Comparison of ENCODE assay signal across 26 mouse cellular contexts in genomic region chr2:154571976-154572375, GRCm38 (mm10). TPM values are rescaled to one million over a fixed set of nuclear protein-coding genes. Genes with fewer than 3 reads are reported as not detected.
DNase-seq lines count a peak whose midpoint lies in the region; ATAC-seq and TF ChIP-seq lines count a peak whose summit lies in the region.
"Had no signal": no experiment of that assay in that cellular context is flagged by ENCODE, and none has a peak within 500 bp of the region (broad histone marks: within the 10 kb centered on the region; RNA-seq: fewer than 3 reads in every experiment).

No protein-coding gene starts in this region.

- peaks cover 7 to 49% of the 10 kb centered on the region in 2 experiments for H3K4me1 ChIP-seq in CH12.LX (ENCODE audit: control insufficient read depth in 1 of 2, insufficient read depth in 2 of 2)
- H3K4me1 ChIP-seq in limb, embryonic 14.5 days (ENCODE audit: control insufficient read depth, insufficient read depth, low read length), result peaks cover 23% of the 10 kb centered on the region

- no peak for TF ChIP-seq CTCF in left cerebral cortex, adult 2 months (IDR thresholded peaks at IDR 0.05)
- no peak for TF ChIP-seq CTCF in CH12.LX (conservative IDR thresholded peaks at IDR 0.05 in 1 of 2, IDR thresholded peaks at IDR 0.05 in 1 of 2; ENCODE audit: low read depth in 2 of 2, low read length in 2 of 2)

- H3K27me3 ChIP-seq in CH12.LX (replicated peaks), result no peaks in the 10 kb centered on the region
- no peaks in the 10 kb centered on the region for H3K27me3 ChIP-seq in limb, embryonic 14.5 days (ENCODE audit: control insufficient read depth, insufficient read depth, low read length)
- H3K27me3 ChIP-seq: hindbrain, embryonic 15.5 days; Patski had no signal

- H3K79me2 ChIP-seq in CH12.LX (replicated peaks; ENCODE audit: control insufficient read depth, extremely low read depth, insufficient read depth, poor library complexity, severe bottlenecking), result peaks cover 16% of the 10 kb centered on the region

- H3K36me3 ChIP-seq in CH12.LX (replicated peaks in 1 of 2; ENCODE audit: control insufficient read depth in 1 of 2, insufficient read depth in 1 of 2, low read length in 1 of 2), result no peaks in the 10 kb centered on the region
- H3K36me3 ChIP-seq in limb, embryonic 14.5 days (ENCODE audit: control insufficient read depth, insufficient read depth, low read length), result no peaks in the 10 kb centered on the region
- H3K36me3 ChIP-seq: hindbrain, embryonic 15.5 days had no signal

- in situ Hi-C loops in CH12.LX (cut with MboI; ENCODE audit: low pct_ligation_motif_present, low pct_unique_long_range_greater_than_20kb, low sequenced_read_pairs), result no loop called here

- TF ChIP-seq EP300 in CH12.LX (IDR thresholded peaks at IDR 0.05; ENCODE audit: low read length), result no peak

- TF ChIP-seq POLR2A in CH12.LX (IDR thresholded peaks at IDR 0.05; ENCODE audit: low read depth, low read length), result no peak
- TF ChIP-seq POLR2A in limb, embryonic 14.5 days (IDR thresholded peaks at IDR 0.05; ENCODE audit: borderline replicate concordance, extremely low read depth, insufficient read depth, insufficient read length), result no peak

- no peak for TF ChIP-seq RAD21 in CH12.LX (IDR thresholded peaks at IDR 0.05; ENCODE audit: low read depth, low read length)

- no peak overlapping the region for H3K4me2 ChIP-seq in CH12.LX (ENCODE audit: insufficient read depth, low read depth, poor library complexity, severe bottlenecking)
- no peak overlapping the region for H3K4me2 ChIP-seq in limb, embryonic 14.5 days (replicated peaks; ENCODE audit: low read depth, low read length, severe bottlenecking)
- H3K4me2 ChIP-seq: hindbrain, embryonic 15.5 days; midbrain, embryonic 11.5 days had no signal

- intact Hi-C loops in left cerebral cortex, adult 2 months (cut with DNase I), result no loop called here
- intact Hi-C loops in gastrocnemius, postnatal 14 days (cut with DNase I; ENCODE audit: low total_unique reads), result no loop called here

- no peak for ATAC-seq in limb, embryonic 14.5 days (ENCODE audit: low FRiP score, low read depth)
- ATAC-seq: intestine, embryonic 16.5 days; liver, postnatal 0 days; lung, postnatal 0 days; Patski had no signal

- WGBS in limb, embryonic 14.5 days, result 60% methylated on average over 8 of the region's 8 CpGs

- dilution Hi-C loops in CH12.LX (cut with MboI; ENCODE audit: extremely low pct_ligation_motif_present, extremely low pct_unique_long_range_greater_than_20kb, low sequenced_read_pairs), result no loop called here

- H3K9ac ChIP-seq in CH12.LX (ENCODE audit: insufficient read depth, low read depth), result no peak overlapping the region
- no peak overlapping the region for H3K9ac ChIP-seq in limb, embryonic 14.5 days (ENCODE audit: low read depth, low read length, severe bottlenecking)
- H3K9ac ChIP-seq: hindbrain, embryonic 15.5 days; liver, postnatal 0 days had no signal

- H3K27ac ChIP-seq in left cerebral cortex, adult 2 months, result peak overlapping the region; percentile 44
- no peak overlapping the region for H3K27ac ChIP-seq in CH12.LX (ENCODE audit: insufficient read depth, low read depth)
- peak overlapping the region; percentile 67 for H3K27ac ChIP-seq in limb, embryonic 14.5 days (replicated peaks; ENCODE audit: low read depth, low read length)
- H3K27ac ChIP-seq: hindbrain, embryonic 15.5 days had no signal

- no peak for DNase-seq in left cerebral cortex, adult 2 months (ENCODE audit: extremely low spot score in 1 of 2, low spot score in 2 of 2)
- no peak for DNase-seq in left cerebral cortex, adult 18-20 months (ENCODE audit: low spot score in 2 of 2)
- no peak for DNase-seq in CH12.LX (ENCODE audit: extremely low read depth)
- DNase-seq in brain, adult 2 months (ENCODE audit: low read depth, low spot score), result peak; percentile 66
- DNase-seq in limb, embryonic 14.5 days (ENCODE audit: low spot score), result peak; percentile 28
- no peak for DNase-seq in gastrocnemius, postnatal 14 days
- no peak for DNase-seq in natural killer cell, adult 2 months (ENCODE audit: low spot score in 2 of 2)
- DNase-seq: adrenal gland, adult 2 months; cerebellum, adult 11-12 months; cerebellum, postnatal 10 days; gastrocnemius, postnatal 36 days; kidney, postnatal 4 days; liver, postnatal 0 days had no signal

- no peak overlapping the region for H3K4me3 ChIP-seq in left cerebral cortex, adult 2 months
- no peak overlapping the region for H3K4me3 ChIP-seq in CH12.LX (replicated peaks in 1 of 3; ENCODE audit: low read depth in 2 of 3, low read length in 2 of 3, poor library complexity in 1 of 3)
- H3K4me3 ChIP-seq in limb, embryonic 14.5 days (replicated peaks; ENCODE audit: low read length), result no peak overlapping the region
- H3K4me3 ChIP-seq: hindbrain, embryonic 15.5 days had no signal

- no peaks in the 10 kb centered on the region for H3K9me3 ChIP-seq in CH12.LX (replicated peaks; ENCODE audit: low read length)
- no peaks in the 10 kb centered on the region for H3K9me3 ChIP-seq in limb, embryonic 14.5 days (ENCODE audit: control insufficient read depth, low read length)
- H3K9me3 ChIP-seq: hindbrain, embryonic 15.5 days had no signal

TF ChIP-seq in CH12.LX, 34 proteins besides CTCF, POLR2A, EP300 and RAD21:
- TF ChIP-seq E2F4 (IDR thresholded peaks at IDR 0.05; ENCODE audit: insufficient replicate concordance, low read depth, low read length) (no peak), MAX (IDR thresholded peaks at IDR 0.05; ENCODE audit: low read length) (no peak), JUND (conservative IDR thresholded peaks at IDR 0.05; ENCODE audit: low read depth, low read length) (no peak), POLR2AphosphoS2 (IDR thresholded peaks at IDR 0.05; ENCODE audit: low read depth, low read length) (no peak), MYC (IDR thresholded peaks at IDR 0.05; ENCODE audit: low read depth, low read length) (no peak), IRF4 (IDR thresholded peaks at IDR 0.05; ENCODE audit: low read depth, low read length) (peak; percentile 57; the same call in 1 of the 2 replicates), BHLHE40 (IDR thresholded peaks at IDR 0.05; ENCODE audit: low read depth, low read length) (peak; percentile 81), ZMIZ1 (IDR thresholded peaks at IDR 0.05; ENCODE audit: low read depth, low read length) (no peak), RCOR1 (conservative IDR thresholded peaks at IDR 0.05; ENCODE audit: low read depth, low read length) (no peak), ZKSCAN1 (IDR thresholded peaks at IDR 0.05; ENCODE audit: borderline replicate concordance, low read depth, low read length) (no peak), SMC3 (IDR thresholded peaks at IDR 0.05; ENCODE audit: low read depth, low read length) (no peak)

RNA-seq across cellular contexts. Expression of gene E2f1, which starts 2.3 kb away (rescaled TPM):
- 10 to 100 TPM in 1 of 2 experiments, 1 to 10 TPM in 1; 10.0 to 11.5 TPM for total RNA-seq in left cerebral cortex, adult 2 months (2021)
- total RNA-seq in left cerebral cortex, adult 18-20 months (2021), result 10 to 100 TPM; 10.2 to 10.5 TPM
- 5.3 and 6.5 TPM in 2 replicates for total RNA-seq in CH12.LX (2012; rRNA removed)
- 4.5 and 5.1 TPM in 2 replicates for total RNA-seq in CH12.LX (2014; rRNA removed)
- polyA plus RNA-seq in CH12.LX (2012; ENCODE audit: insufficient read length, low read depth), result 19.4 and 19.6 TPM in 2 replicates
- 38.3 and 41.8 TPM in 2 replicates for polyA plus RNA-seq in limb, embryonic 14.5 days (2012; rRNA removed)
- 9.3 and 9.4 TPM in 2 replicates for polyA plus RNA-seq in limb, embryonic 14.5 days (2014; fragmentation: Nextera tagmentation; extraction: Ambion mirVana)
- 1 to 10 TPM; 2.5 to 3.1 TPM for total RNA-seq in gastrocnemius, postnatal 14 days (2021)

RNA-seq across cellular contexts. Expression of gene Necab3, which starts 13.3 kb away (rescaled TPM):
- 10 to 100 TPM; 79.3 to 82.7 TPM for total RNA-seq in left cerebral cortex, adult 2 months (2021)
- total RNA-seq in left cerebral cortex, adult 18-20 months (2021), result 10 to 100 TPM; 69.4 to 81.9 TPM
- 0.80 and 2.8 TPM in 2 replicates for total RNA-seq in CH12.LX (2012; rRNA removed)
- total RNA-seq in CH12.LX (2014; rRNA removed), result 0.87 and 1.7 TPM in 2 replicates
- 1.6 and 2.0 TPM in 2 replicates for polyA plus RNA-seq in CH12.LX (2012; ENCODE audit: insufficient read length, low read depth)
- polyA plus RNA-seq in limb, embryonic 14.5 days (2012; rRNA removed), result 6.7 and 8.0 TPM in 2 replicates
- polyA plus RNA-seq in limb, embryonic 14.5 days (2014; fragmentation: Nextera tagmentation; extraction: Ambion mirVana), result 3.8 and 3.9 TPM in 2 replicates
- 1 to 10 TPM; 1.1 to 1.2 TPM for total RNA-seq in gastrocnemius, postnatal 14 days (2021)

RNA-seq across cellular contexts. Expression of gene Actl10, which starts 20.4 kb away (rescaled TPM):
- not detected for total RNA-seq in left cerebral cortex, adult 2 months (2021)
- not detected for total RNA-seq in left cerebral cortex, adult 18-20 months (2021)
- total RNA-seq in CH12.LX (2012; rRNA removed) (0.17 and 0.25 TPM in 2 replicates), CH12.LX (2014; rRNA removed) (not detected in 2 replicates)
- polyA plus RNA-seq in CH12.LX (2012; ENCODE audit: insufficient read length, low read depth), result 0.20 and 0.44 TPM in 2 replicates
- polyA plus RNA-seq in limb, embryonic 14.5 days (2012; rRNA removed), result 0.09 TPM in 1 of 2 replicates, not detected in the other
- 0.21 and 0.30 TPM in 2 replicates for polyA plus RNA-seq in limb, embryonic 14.5 days (2014; fragmentation: Nextera tagmentation; extraction: Ambion mirVana)
- not detected for total RNA-seq in gastrocnemius, postnatal 14 days (2021)
- total RNA-seq: adrenal gland, adult 2 months; gastrocnemius, postnatal 36 days; heart, adult 8-10 months; heart, postnatal 25 days had no signal
- polyA plus RNA-seq: adrenal gland, adult 2 months; cortical plate, adult 2 months; embryonic facial prominence, embryonic 11.5 days; heart, embryonic 14.5 days; intestine, embryonic 16.5 days; liver, adult 2 months; lung, postnatal 0 days; midbrain, embryonic 11.5 days; Patski; small intestine, adult 2 months; urinary bladder, adult 2 months had no signal

RNA-seq across cellular contexts. Expression of gene 1700003F12Rik, which starts 25.1 kb away (rescaled TPM):
- total RNA-seq in left cerebral cortex, adult 2 months (2021), result under 1 TPM in 1 of 2 experiments, not detected in 1; 0.70 TPM
- total RNA-seq in left cerebral cortex, adult 18-20 months (2021), result under 1 TPM; 0.68 to 0.74 TPM
- total RNA-seq in CH12.LX (2012; rRNA removed), result 0.85 and 0.92 TPM in 2 replicates
- total RNA-seq in CH12.LX (2014; rRNA removed), result 0.52 TPM in 1 of 2 replicates, not detected in the other
- polyA plus RNA-seq in CH12.LX (2012; ENCODE audit: insufficient read length, low read depth), result 0.56 and 0.71 TPM in 2 replicates
- polyA plus RNA-seq in limb, embryonic 14.5 days (2012; rRNA removed), result 0.48 and 0.59 TPM in 2 replicates
- polyA plus RNA-seq in limb, embryonic 14.5 days (2014; fragmentation: Nextera tagmentation; extraction: Ambion mirVana), result 0.91 and 1.4 TPM in 2 replicates
- under 1 TPM in 1 of 2 experiments, not detected in 1; 0.31 TPM for total RNA-seq in gastrocnemius, postnatal 14 days (2021)
- total RNA-seq: adrenal gland, adult 2 months; gastrocnemius, postnatal 36 days; heart, adult 8-10 months; heart, postnatal 25 days; liver, adult 2 months had no signal

RNA-seq across cellular contexts. Expression of gene Pxmp4, which starts 31.5 kb away (rescaled TPM):
- 10 to 100 TPM; 12.8 to 14.2 TPM for total RNA-seq in left cerebral cortex, adult 2 months (2021)
- total RNA-seq in left cerebral cortex, adult 18-20 months (2021), result 10 to 100 TPM in 1 of 2 experiments, 1 to 10 TPM in 1; 9.5 to 12.3 TPM
- total RNA-seq in CH12.LX (2012; rRNA removed) (7.2 and 7.6 TPM in 2 replicates), CH12.LX (2014; rRNA removed) (8.7 and 9.4 TPM in 2 replicates)
- 5.5 and 6.0 TPM in 2 replicates for polyA plus RNA-seq in CH12.LX (2012; ENCODE audit: insufficient read length, low read depth)
- 20.6 and 21.2 TPM in 2 replicates for polyA plus RNA-seq in limb, embryonic 14.5 days (2012; rRNA removed)
- 27.0 and 27.6 TPM in 2 replicates for polyA plus RNA-seq in limb, embryonic 14.5 days (2014; fragmentation: Nextera tagmentation; extraction: Ambion mirVana)
- 10 to 100 TPM; 14.1 to 14.9 TPM for total RNA-seq in gastrocnemius, postnatal 14 days (2021)

Comparison
In these comparisons a context has a peak if more than half of its experiments do, and no peak if none do; other contexts are left out.
1. DNase-seq: peak in brain, adult 2 months (single experiment) and limb, embryonic 14.5 days (single experiment); none in left cerebral cortex, adult 2 months (0 of 2), left cerebral cortex, adult 18-20 months (0 of 2), CH12.LX (single experiment), gastrocnemius, postnatal 14 days (single experiment) and natural killer cell, adult 2 months (0 of 2).
2. RNA of gene Necab3, which starts 13.3 kb away (total RNA-seq): 79.3 to 82.7 TPM in left cerebral cortex, adult 2 months and 69.4 to 81.9 TPM in left cerebral cortex, adult 18-20 months; 0.80 to 2.8 TPM in CH12.LX and 1.1 to 1.2 TPM in gastrocnemius, postnatal 14 days; every median in the first group is over 10 times any median in the second.